Mouse (Mus musculus) heart, postnatal 0 days (tissue): ENCODE measurements around the gene Abi1. TPM values are rescaled to one million over a fixed set of nuclear protein-coding genes. Genes with fewer than 3 reads are reported as not detected.

Source experiments
- ATAC-seq: fragments of 200-750 bp; cut with Nextera tagmentation; 2 replicates; pipeline ENCODE4 v1.8.0; 2017; ENCODE audit warnings: low read depth, moderate number of reproducible peaks, moderate library complexity; ENCODE audit not compliant: insufficient read depth
- DNase-seq: peaks from one replicate; pipeline ENCODE4 v3.0.0-alpha.2; 2016; ENCODE audit warnings: low spot score
- H3K27ac ChIP-seq: fragments of 300-500 bp; sonication (generic); 2 replicates; pipeline ENCODE4 v1.5.1; 2014; ENCODE audit warnings: low read depth, mild to moderate bottlenecking
- H3K27me3 ChIP-seq: fragments of 300-500 bp; sonication (generic); 2 replicates; pipeline ENCODE4 v1.6.1; 2014; ENCODE audit warnings: low read length, mixed read lengths; ENCODE audit not compliant: control insufficient read depth, insufficient read depth
- H3K36me3 ChIP-seq: fragments of 300-500 bp; sonication (generic); replicated peaks from 2 replicates; pipeline ENCODE4 v1.6.1; 2014; ENCODE audit warnings: low read length, mixed read lengths; ENCODE audit not compliant: control insufficient read depth, insufficient read depth
- H3K4me1 ChIP-seq: fragments of 300-500 bp; sonication (generic); 2 replicates; pipeline ENCODE4 v1.6.1; 2014; ENCODE audit warnings: antibody characterized with exemption; ENCODE audit not compliant: control insufficient read depth, insufficient read depth
- H3K4me2 ChIP-seq: fragments of 300-500 bp; sonication (generic); 2 replicates; pipeline ENCODE4 v1.6.1; 2014; ENCODE audit warnings: low read depth, mild to moderate bottlenecking, low read length, moderate library complexity
- H3K4me3 ChIP-seq: fragments of 300-500 bp; sonication (generic); 2 replicates; pipeline ENCODE4 v1.5.1; 2014; ENCODE audit warnings: low read depth, low read length
- H3K9ac ChIP-seq: fragments of 300-500 bp; sonication (generic); replicated peaks from 2 replicates; pipeline ENCODE4 v1.6.1; 2014; ENCODE audit warnings: low read depth, low read length, mixed read lengths
- H3K9me3 ChIP-seq: fragments of 300-500 bp; sonication (generic); replicated peaks from 2 replicates; pipeline ENCODE4 v1.6.1; 2016; ENCODE audit warnings: low read length; ENCODE audit not compliant: control insufficient read depth
- CTCF ChIP-seq: IDR thresholded peaks from 2 replicates; pipeline ENCODE4 v1.5.1; 2016; ENCODE audit warnings: antibody characterized with exemption, control low read depth, low read depth
- EP300 ChIP-seq: IDR thresholded peaks from 2 replicates; pipeline ENCODE4 v1.6.1; 2016; ENCODE audit warnings: antibody characterized with exemption, low read depth
- WGBS: fragments of 180-500 bp; shearing (Covaris S2); extraction: QIAGEN DNeasy Blood & Tissue Kit; methylation state at CpG from one replicate; pipeline ENCODE4 v1.1.7; 2014; 5-methylcytosine and 5-hydroxymethylcytosine counted together
- polyA plus RNA-seq: library from polyadenylated mRNA; unstranded; fragments of >200 nt; fragmentation: Nextera tagmentation; extraction: Ambion mirVana; gene quantifications from 2 replicates; pipeline ENCODE4 v1.2.1, GENCODE M21; 2015
- total RNA-seq: library from RNA; depleted of rRNA; stranded (reverse); fragments of >200 nt; gene quantifications from 2 replicates; pipeline ENCODE4 v1.2.3, GENCODE M21; 2014; ENCODE audit warnings: low replicate concordance; rRNA removed

Gene Abi1
- total and polyA plus RNA-seq, 2 experiments from 2014 or later: 19.2 to 52.7 TPM

DNA sequence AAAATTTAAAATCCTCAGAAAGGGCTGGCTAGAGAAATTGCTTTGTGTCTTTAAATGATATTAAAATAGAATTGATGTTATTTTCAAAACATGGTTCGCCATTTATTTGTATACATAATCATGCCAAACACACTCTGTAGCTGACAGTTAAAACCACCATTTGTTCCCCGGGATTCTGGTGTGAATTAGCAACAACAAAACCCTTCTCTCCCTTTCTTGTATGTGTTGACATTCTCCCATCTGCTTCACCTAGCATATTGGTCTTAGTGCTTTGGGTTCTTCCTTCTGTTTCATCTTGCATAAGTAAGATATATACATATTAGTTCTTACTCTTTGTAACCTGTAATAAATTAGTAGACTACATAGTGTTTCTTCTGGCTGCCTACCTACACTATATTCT lies 121.4 kb downstream of the Abi1 start:
- H3K9ac ChIP-seq: no peak overlapping the region
- no peak overlapping the region for H3K4me3 ChIP-seq
- H3K4me1 ChIP-seq: no peaks in the 10 kb centered on the region
- H3K27ac ChIP-seq: no peak overlapping the region
- H3K4me2 ChIP-seq: no peak overlapping the region
- H3K36me3 ChIP-seq: peaks cover 41% of the 10 kb centered on the region
- no peaks in the 10 kb centered on the region for H3K9me3 ChIP-seq
- WGBS: 89% methylated on average over 2 of the region's 2 CpGs
- DNase-seq (no peak), ATAC-seq (no peak)
- H3K27me3 ChIP-seq: no peaks in the 10 kb centered on the region
- no peak for TF ChIP-seq CTCF
- no peak for TF ChIP-seq EP300

DNA sequence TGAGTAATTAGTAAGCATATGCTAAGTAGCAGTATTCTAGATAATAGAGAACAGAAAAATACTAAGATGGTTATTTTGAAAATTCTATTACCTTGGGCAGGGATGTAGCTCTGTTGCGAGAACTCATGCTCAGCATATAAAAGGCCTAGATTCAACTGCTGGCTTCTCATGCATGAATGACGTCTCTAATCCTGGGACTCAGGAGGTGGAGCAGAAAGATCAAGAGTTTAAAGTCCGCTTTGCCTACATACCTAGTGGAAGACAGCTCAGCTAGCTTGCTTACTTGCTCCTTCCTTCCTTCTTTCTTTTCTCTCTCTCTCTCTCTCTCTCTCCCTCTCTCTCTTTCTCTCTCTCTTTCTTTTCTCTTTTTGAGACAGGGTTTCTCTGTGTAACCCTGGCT lies 125.6 kb downstream of the Abi1 start:
- Histone ChIP-seq H3K4me2 (no peak overlapping the region), H3K4me3 (no peak overlapping the region), H3K36me3 (peaks cover 58% of the 10 kb centered on the region), H3K27me3 (no peaks in the 10 kb centered on the region), H3K27ac (no peak overlapping the region), H3K9ac (no peak overlapping the region), H3K9me3 (no peaks in the 10 kb centered on the region), H3K4me1 (no peaks in the 10 kb centered on the region)
- WGBS: 87% methylated on average over 3 of the region's 3 CpGs
- TF ChIP-seq EP300: no peak
- TF ChIP-seq CTCF: no peak
- ATAC-seq (no peak), DNase-seq (no peak)

DNA sequence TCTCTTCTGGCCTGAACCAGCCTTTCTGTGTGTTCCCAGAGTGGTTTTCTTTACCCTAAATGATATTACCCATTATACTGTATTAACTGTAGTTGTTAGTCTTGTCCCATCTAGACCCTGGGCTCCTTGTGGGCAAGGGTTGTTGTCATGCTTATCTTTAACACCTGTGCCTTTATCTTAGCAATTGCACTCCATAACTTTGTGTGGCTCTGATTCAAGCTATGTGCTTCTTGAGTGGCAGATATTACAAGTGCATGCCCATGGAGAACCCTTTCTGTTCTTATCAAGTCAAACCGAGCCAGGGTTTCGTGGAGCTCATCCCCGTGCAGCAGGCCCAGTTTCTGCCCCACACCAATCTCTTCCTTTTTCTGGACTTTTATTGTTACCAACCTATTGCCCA lies 136.1 kb downstream of the Abi1 start:
- DNase-seq: no peak
- H3K27me3 ChIP-seq: no peaks in the 10 kb centered on the region
- H3K4me1 ChIP-seq: no peaks in the 10 kb centered on the region
- H3K36me3 ChIP-seq: peaks cover 56% of the 10 kb centered on the region
- H3K4me2 ChIP-seq: no peak overlapping the region
- no peak overlapping the region for H3K9ac ChIP-seq
- no peak overlapping the region for H3K4me3 ChIP-seq
- H3K27ac ChIP-seq: no peak overlapping the region
- TF ChIP-seq EP300 (no peak), CTCF (no peak)
- 52% methylated on average over 3 of the region's 3 CpGs for WGBS
- no peak for ATAC-seq
- H3K9me3 ChIP-seq: no peaks in the 10 kb centered on the region

DNA sequence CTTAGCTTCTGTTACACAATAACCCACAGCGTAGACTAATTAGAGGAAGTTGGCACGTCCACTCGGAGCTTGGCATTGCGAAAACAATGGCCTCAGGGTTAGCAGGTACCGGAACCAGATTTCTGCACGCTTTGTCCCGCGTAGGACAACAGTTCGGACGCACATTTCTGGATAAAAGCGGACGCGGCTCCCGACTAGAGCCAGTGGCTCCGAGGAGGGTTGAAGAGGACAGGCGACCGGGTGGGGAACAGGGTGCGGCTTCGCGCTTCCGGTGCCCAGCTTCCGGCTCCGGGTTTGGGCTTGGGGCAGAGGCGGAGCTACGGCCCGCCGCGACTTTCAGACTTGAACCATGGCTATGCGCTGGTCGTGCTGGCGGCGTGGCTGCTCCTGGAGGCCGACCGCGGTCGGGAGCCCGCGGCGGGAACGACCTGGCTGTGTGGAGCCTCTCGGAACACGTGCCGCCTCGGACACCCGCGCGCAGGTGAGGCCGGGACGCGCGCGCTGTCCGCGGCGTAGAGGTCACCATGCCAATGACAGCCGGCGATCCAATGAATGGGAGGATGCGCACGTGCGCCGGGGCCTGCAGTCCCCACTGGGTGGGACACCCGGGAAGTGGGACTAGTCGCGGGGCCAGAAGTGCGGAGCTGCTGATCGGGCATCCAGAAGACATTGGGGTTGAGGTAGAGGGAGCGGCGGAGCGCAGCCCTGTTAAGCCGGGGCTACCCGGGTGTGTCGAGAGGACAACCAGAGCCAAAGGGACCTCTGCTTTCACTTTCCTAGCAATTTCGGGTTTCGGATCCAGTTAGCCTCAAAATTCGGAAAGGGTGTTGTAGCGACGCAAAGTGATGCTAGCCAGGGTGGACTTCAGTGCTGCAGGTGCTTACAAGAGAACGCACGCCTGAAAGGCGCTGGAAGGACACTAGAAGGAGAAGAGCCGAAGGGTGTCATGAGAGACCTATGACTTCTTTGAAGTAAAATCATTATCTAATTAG lies 144.5 kb downstream of the Abi1 start, which contains the start of gene Pdss1:
Gene Pdss1, plus strand, starts transcription at position 241 of the 992 bp plus-strand sequence.
- Histone ChIP-seq H3K27me3 (no peaks in the 10 kb centered on the region), H3K9me3 (no peaks in the 10 kb centered on the region), H3K36me3 (0 out of 2 replicates have a peak, but pooled peaks cover 8% of the 10 kb centered on the region), H3K4me2 (peak within 1 kb of the TSS; percentile 80), H3K9ac (peak within 1 kb of the TSS; percentile 83), H3K4me3 (peak within 1 kb of the TSS; percentile 94), H3K4me1 (peaks cover 15% of the 10 kb centered on the region; the same call in 1 of the 2 replicates), H3K27ac (peak within 1 kb of the TSS; percentile 86)
- TF ChIP-seq EP300: peak; percentile 83
- TF ChIP-seq CTCF: no peak
- peak; percentile 99 for ATAC-seq
- DNase-seq: peak; percentile 95
- WGBS: under 1% methylated on average over 81 of the region's 81 CpGs

DNA sequence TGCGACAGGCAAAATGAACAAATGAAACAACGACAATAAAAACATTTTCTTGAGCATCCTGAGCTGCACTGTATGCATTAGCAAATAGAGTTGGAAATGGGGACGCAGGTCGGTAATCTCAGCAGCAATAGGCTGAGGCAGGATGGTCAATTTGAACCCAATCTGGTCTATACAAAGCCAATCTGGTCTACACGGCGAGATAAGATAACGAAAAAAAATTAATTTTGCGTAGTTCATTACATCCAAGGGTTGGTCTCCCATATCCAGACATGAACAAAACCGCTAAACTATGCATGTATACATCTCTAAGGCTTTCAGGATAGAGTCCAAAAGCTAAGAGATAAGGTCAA lies 145.1 kb downstream of the Abi1 start:
- no peak for ATAC-seq
- Histone ChIP-seq H3K36me3 (0 out of 2 replicates have a peak, but pooled peaks cover 5% of the 10 kb centered on the region), H3K27ac (peak overlapping the region; percentile 86), H3K4me1 (peaks cover 15% of the 10 kb centered on the region; the same call in 1 of the 2 replicates), H3K9ac (peak overlapping the region; percentile 83), H3K4me2 (peak overlapping the region; percentile 80), H3K27me3 (no peaks in the 10 kb centered on the region), H3K9me3 (no peaks in the 10 kb centered on the region), H3K4me3 (peak overlapping the region; percentile 94)
- TF ChIP-seq EP300: no peak
- no peak for TF ChIP-seq CTCF
- 18% methylated on average over 9 of the region's 9 CpGs for WGBS
- no peak for DNase-seq

Other genes with a start within 250 kb of the Abi1 start
- gene Pdss1, start 144.7 kb downstream of the Abi1 start, total RNA-seq: 22.4 and 28.9 TPM in 2 replicates
- gene Pdss1, start 144.7 kb downstream of the Abi1 start, polyA plus RNA-seq: 32.7 and 33.0 TPM in 2 replicates
- gene Acbd5, start 27.9 kb upstream of the Abi1 start, total RNA-seq: 6.8 and 15.5 TPM in 2 replicates
- gene Acbd5, start 27.9 kb upstream of the Abi1 start, polyA plus RNA-seq: 21.5 and 22.2 TPM in 2 replicates
- gene Mastl, start 115.8 kb upstream of the Abi1 start, total RNA-seq: 4.9 and 11.1 TPM in 2 replicates
- 2.7 and 3.4 TPM in 2 replicates for gene Mastl, start 115.8 kb upstream of the Abi1 start, polyA plus RNA-seq
- gene Yme1l1, start 116.1 kb upstream of the Abi1 start, total RNA-seq: 29.6 and 38.8 TPM in 2 replicates
- gene Yme1l1, start 116.1 kb upstream of the Abi1 start, polyA plus RNA-seq: 35.4 and 36.6 TPM in 2 replicates
- gene 4931423N10Rik, start 167.2 kb upstream of the Abi1 start, total RNA-seq: not detected in 2 replicates
- not detected in 2 replicates for gene 4931423N10Rik, start 167.2 kb upstream of the Abi1 start, polyA plus RNA-seq